Mouse (Mus musculus) limb, embryonic 11.5 days (tissue): ENCODE measurements at regions not wholly inside any gene's neighbourhood (a gene's known extent, or its start where the extent isn't known, plus 50 kb on each side); places are given as distances from the start of the nearest gene placed in this dataset.
A peak's percentile ranks its signal among the peaks of the same experiment; 100 is the strongest.

Source experiments
- ATAC-seq: fragments of 200-750 bp; cut with Nextera tagmentation; 2 replicates; pipeline ENCODE4 v1.8.0; 2017; ENCODE audit warnings: low read depth; ENCODE audit not compliant: insufficient number of reproducible peaks, low FRiP score, low TSS enrichment
- DNase-seq: peaks from one replicate; pipeline ENCODE4 v3.0.0-alpha.2; 2015; ENCODE audit warnings: low spot score
- H3K27ac ChIP-seq: fragments of 300-500 bp; sonication (generic); replicated peaks from 2 replicates; pipeline ENCODE4 v1.5.1; 2014; ENCODE audit warnings: low read depth, mild to moderate bottlenecking, low read length
- H3K27me3 ChIP-seq: fragments of 300-500 bp; sonication (generic); 2 replicates; pipeline ENCODE4 v1.6.1; 2014; ENCODE audit warnings: mild to moderate bottlenecking, low read length, mixed read lengths; ENCODE audit not compliant: control insufficient read depth, insufficient read depth
- H3K36me3 ChIP-seq: fragments of 300-500 bp; sonication (generic); 2 replicates; pipeline ENCODE4 v1.6.1; 2014; ENCODE audit warnings: mild to moderate bottlenecking, low read length, moderate library complexity, mixed read lengths; ENCODE audit not compliant: control insufficient read depth, insufficient read depth
- H3K4me1 ChIP-seq: fragments of 300-500 bp; sonication (generic); 2 replicates; pipeline ENCODE4 v1.6.1; 2014; ENCODE audit warnings: low read length, mixed read lengths; ENCODE audit not compliant: control insufficient read depth, insufficient read depth
- H3K4me2 ChIP-seq: fragments of 300-500 bp; sonication (generic); 2 replicates; pipeline ENCODE4 v1.6.1; 2014; ENCODE audit warnings: low read depth, mild to moderate bottlenecking, moderate library complexity; ENCODE audit not compliant: severe bottlenecking
- H3K4me3 ChIP-seq: fragments of 300-500 bp; sonication (generic); 2 replicates; pipeline ENCODE4 v1.5.1; 2014; ENCODE audit warnings: low read depth, low read length
- H3K9ac ChIP-seq: fragments of 300-500 bp; sonication (generic); 2 replicates; pipeline ENCODE4 v1.6.1; 2014; ENCODE audit warnings: mild to moderate bottlenecking, low read length
- H3K9me3 ChIP-seq: fragments of 300-500 bp; sonication (generic); 2 replicates; pipeline ENCODE4 v1.6.1; 2016; ENCODE audit warnings: low read length; ENCODE audit not compliant: control insufficient read depth
- WGBS: fragments of 180-500 bp; shearing (Covaris S2); extraction: QIAGEN DNeasy Blood & Tissue Kit; methylation state at CpG from one replicate; pipeline ENCODE4 v1.1.7; 2014; 5-methylcytosine and 5-hydroxymethylcytosine counted together

GRCm38 (mm10) chr9:33350258-33350657 is 714.2 kb downstream of the Ets1 start:
- Histone ChIP-seq H3K9ac (no peak overlapping the region), H3K4me1 (no peaks in the 10 kb centered on the region), H3K4me2 (no peak overlapping the region), H3K27ac (no peak overlapping the region), H3K9me3 (no peaks in the 10 kb centered on the region), H3K4me3 (no peak overlapping the region), H3K27me3 (no peaks in the 10 kb centered on the region), H3K36me3 (no peaks in the 10 kb centered on the region)
- no peak for DNase-seq
- ATAC-seq = no peak

GRCm38 (mm10) chr9:33356621-33357020 is 720.6 kb downstream of the Ets1 start:
- Histone ChIP-seq H3K4me1 (no peaks in the 10 kb centered on the region), H3K4me2 (no peak overlapping the region), H3K9ac (no peak overlapping the region), H3K9me3 (no peaks in the 10 kb centered on the region), H3K27me3 (no peaks in the 10 kb centered on the region), H3K36me3 (no peaks in the 10 kb centered on the region), H3K27ac (no peak overlapping the region), H3K4me3 (no peak overlapping the region)
- WGBS = 78% methylated on average over 2 of the region's 2 CpGs
- no peak for DNase-seq
- no peak for ATAC-seq

GRCm38 (mm10) chr9:33360966-33361365 is 724.9 kb downstream of the Ets1 start:
- H3K9me3 ChIP-seq = no peaks in the 10 kb centered on the region
- no peak overlapping the region for H3K9ac ChIP-seq
- H3K27ac ChIP-seq = no peak overlapping the region
- H3K36me3 ChIP-seq = no peaks in the 10 kb centered on the region
- no peaks in the 10 kb centered on the region for H3K27me3 ChIP-seq
- WGBS = 48% methylated on average over 5 of the region's 5 CpGs
- no peak overlapping the region for H3K4me2 ChIP-seq
- DNase-seq (no peak), ATAC-seq (no peak)
- H3K4me1 ChIP-seq = no peaks in the 10 kb centered on the region
- no peak overlapping the region for H3K4me3 ChIP-seq

GRCm38 (mm10) chr9:33389170-33389569 is 753.1 kb downstream of the Ets1 start:
- Histone ChIP-seq H3K36me3 (no peaks in the 10 kb centered on the region), H3K4me3 (no peak overlapping the region), H3K9ac (no peak overlapping the region), H3K4me2 (no peak overlapping the region), H3K9me3 (no peaks in the 10 kb centered on the region), H3K27me3 (no peaks in the 10 kb centered on the region), H3K27ac (no peak overlapping the region), H3K4me1 (no peaks in the 10 kb centered on the region)
- DNase-seq (no peak), ATAC-seq (no peak)

GRCm38 (mm10) chr9:33404691-33405090 is 768.7 kb downstream of the Ets1 start:
- no peaks in the 10 kb centered on the region for H3K27me3 ChIP-seq
- no peaks in the 10 kb centered on the region for H3K4me1 ChIP-seq
- no peaks in the 10 kb centered on the region for H3K36me3 ChIP-seq
- no peak overlapping the region for H3K4me2 ChIP-seq
- H3K9ac ChIP-seq = no peak overlapping the region
- ATAC-seq (no peak), DNase-seq (no peak)
- H3K27ac ChIP-seq = no peak overlapping the region
- no peak overlapping the region for H3K4me3 ChIP-seq
- 90% methylated on average over 4 of the region's 4 CpGs for WGBS
- no peaks in the 10 kb centered on the region for H3K9me3 ChIP-seq

- no peak for DNase-seq
- Histone ChIP-seq H3K4me2 (no peak overlapping the region), H3K27ac (no peak overlapping the region), H3K9ac (no peak overlapping the region), H3K4me1 (no peaks in the 10 kb centered on the region), H3K36me3 (no peaks in the 10 kb centered on the region), H3K9me3 (no peaks in the 10 kb centered on the region), H3K27me3 (no peaks in the 10 kb centered on the region), H3K4me3 (no peak overlapping the region)
- 86% methylated on average over 2 of the region's 2 CpGs for WGBS
- ATAC-seq = no peak
These were observed 771.5 kb downstream of the Ets1 start for GRCm38 (mm10) chr9:33407517-33407916.

- 28% methylated on average over 2 of the region's 2 CpGs for WGBS
- DNase-seq (no peak), ATAC-seq (no peak)
- Histone ChIP-seq H3K36me3 (no peaks in the 10 kb centered on the region), H3K4me1 (no peaks in the 10 kb centered on the region), H3K4me3 (no peak overlapping the region), H3K4me2 (no peak overlapping the region), H3K27me3 (no peaks in the 10 kb centered on the region), H3K9ac (no peak overlapping the region), H3K27ac (no peak overlapping the region), H3K9me3 (no peaks in the 10 kb centered on the region)
These were observed 787.8 kb downstream of the Ets1 start for GRCm38 (mm10) chr9:33423781-33424180.

- no peaks in the 10 kb centered on the region for H3K36me3 ChIP-seq
- no peaks in the 10 kb centered on the region for H3K4me1 ChIP-seq
- DNase-seq (no peak), ATAC-seq (no peak)
- H3K9ac ChIP-seq = no peak overlapping the region
- no peak overlapping the region for H3K4me2 ChIP-seq
- H3K4me3 ChIP-seq = no peak overlapping the region
- no peak overlapping the region for H3K27ac ChIP-seq
- 93% methylated on average over 4 of the region's 4 CpGs for WGBS
- no peaks in the 10 kb centered on the region for H3K9me3 ChIP-seq
- no peaks in the 10 kb centered on the region for H3K27me3 ChIP-seq
These were observed 800.4 kb downstream of the Ets1 start for GRCm38 (mm10) chr9:33436459-33436858.

GRCm38 (mm10) chr9:33442266-33442665 is 806.2 kb downstream of the Ets1 start:
- ATAC-seq = no peak
- Histone ChIP-seq H3K27ac (no peak overlapping the region), H3K27me3 (no peaks in the 10 kb centered on the region), H3K4me2 (no peak overlapping the region), H3K4me1 (no peaks in the 10 kb centered on the region), H3K36me3 (no peaks in the 10 kb centered on the region), H3K9me3 (no peaks in the 10 kb centered on the region), H3K4me3 (no peak overlapping the region), H3K9ac (no peak overlapping the region)
- WGBS = 69% methylated on average over 5 of the region's 5 CpGs
- DNase-seq = peak; percentile 26
